Mouse (Mus musculus) yolk sac, embryonic 10.5 days (tissue): ENCODE measurements at regions not wholly inside any gene's neighbourhood (a gene's known extent, or its start where the extent isn't known, plus 50 kb on each side); places are given as distances from the start of the nearest gene placed in this dataset.
"Not testable (repeated sequence)": the region's sequence is repeated elsewhere in the genome, so short reads cannot be mapped to it uniquely, and the experiment has no call there.

Experiments used
- DNase-seq: peaks from one replicate; pipeline ENCODE4 v3.0.0-alpha.2; 2017; ENCODE audit warnings: low spot score

DNA sequence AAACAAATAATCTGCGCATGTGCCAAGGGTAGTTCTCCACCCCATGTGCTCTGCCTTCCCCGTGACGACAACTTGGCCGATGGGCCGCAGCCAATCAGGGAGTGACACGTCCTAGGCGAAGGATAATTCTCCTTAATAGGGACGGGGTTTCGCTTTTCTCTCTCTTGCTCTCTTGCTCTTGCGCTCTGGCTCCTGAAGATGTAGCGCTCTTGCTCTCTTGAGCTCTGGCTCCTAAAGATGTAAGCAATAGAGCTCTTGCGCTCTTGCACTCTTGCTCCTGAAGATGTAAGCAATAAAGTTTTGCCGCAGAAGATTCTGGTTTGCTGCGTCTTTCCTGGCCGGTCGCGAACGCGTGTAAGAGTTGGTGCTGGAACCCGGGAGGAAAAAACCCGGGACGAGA is 384.3 kb upstream of the 5730507C01Rik start:
- not testable (repeated sequence) for DNase-seq

DNA sequence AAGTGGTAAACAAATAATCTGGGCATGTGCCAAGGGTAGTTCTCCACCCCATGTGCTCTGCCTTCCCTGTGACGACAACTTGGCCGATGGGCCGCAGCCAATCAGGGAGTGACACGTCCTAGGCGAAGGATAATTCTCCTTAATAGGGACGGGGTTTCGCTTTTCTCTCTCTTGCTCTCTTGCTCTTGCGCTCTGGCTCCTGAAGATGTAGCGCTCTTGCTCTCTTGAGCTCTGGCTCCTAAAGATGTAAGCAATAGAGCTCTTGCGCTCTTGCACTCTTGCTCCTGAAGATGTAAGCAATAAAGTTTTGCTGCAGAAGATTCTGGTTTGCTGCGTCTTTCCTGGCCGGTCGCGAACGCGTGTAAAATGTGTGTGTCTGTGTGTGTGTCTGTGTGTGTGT is 381.1 kb upstream of the 5730507C01Rik start:
- not testable (repeated sequence) for DNase-seq

DNA sequence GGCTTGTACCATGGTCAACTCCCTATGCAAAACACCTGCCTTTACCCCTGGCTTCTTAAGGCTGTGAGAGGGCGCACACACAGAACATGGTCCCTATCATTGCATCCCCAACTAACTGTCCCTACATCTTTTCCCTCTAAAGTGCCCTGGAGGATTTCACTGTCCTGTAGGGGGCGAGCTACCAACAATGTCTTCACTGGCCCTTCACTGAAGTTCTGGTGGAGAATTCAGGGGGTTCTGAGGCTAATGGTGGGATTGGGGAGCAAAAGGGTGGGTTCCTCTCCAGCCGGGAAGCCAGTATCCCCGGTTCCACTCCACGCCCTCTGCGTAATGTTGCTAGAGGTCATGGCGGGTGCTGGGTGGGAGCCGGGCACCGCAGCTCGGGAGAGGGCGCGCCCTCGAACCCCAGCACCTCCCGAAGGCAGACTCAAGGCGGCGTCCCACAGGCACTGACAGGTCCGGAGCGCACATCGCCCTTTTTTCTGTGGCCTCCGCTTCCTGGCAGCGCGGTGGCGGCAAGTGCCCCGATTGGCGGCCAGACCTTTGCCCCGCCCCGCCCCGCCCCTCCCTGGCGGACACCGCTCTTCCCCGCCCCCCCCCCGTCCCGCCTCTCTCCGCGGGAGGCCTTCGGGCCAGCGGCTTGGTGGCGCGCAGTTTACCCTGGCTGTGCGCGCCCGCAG is 378.9 kb upstream of the 5730507C01Rik start:
- DNase-seq, result peak; percentile 3

DNA sequence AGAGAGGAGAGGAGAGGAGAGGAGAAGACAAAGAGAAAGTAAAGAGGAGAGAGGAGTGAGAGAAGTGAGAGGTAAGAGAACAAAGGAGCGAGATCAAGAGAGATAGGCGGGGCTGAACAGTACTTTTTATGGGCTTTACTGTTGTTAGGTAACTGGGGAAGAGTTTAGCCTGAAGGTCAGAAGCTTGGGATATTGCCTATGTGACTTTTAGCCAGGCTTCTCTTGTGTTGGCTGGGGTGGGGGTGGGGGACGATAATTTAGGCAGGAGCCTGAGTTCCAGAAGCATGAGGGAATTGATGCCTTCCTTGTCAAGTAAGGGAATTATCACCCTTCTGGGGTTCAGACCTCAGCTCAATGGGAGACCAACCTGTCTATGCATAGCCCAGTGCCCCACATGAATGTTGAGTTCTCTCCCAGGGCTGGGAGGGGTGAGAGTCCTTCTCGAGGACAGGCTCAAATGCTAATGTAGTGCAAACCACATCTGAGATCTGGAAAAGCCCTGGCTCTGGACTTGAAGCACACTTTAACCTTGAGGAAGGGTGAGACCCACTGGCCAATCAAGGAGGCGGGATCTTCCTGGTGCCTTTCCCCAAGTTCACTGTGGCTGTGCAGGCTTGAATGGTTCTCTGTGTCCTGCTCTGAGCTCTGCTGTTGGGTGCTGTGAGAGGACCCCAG is 373.8 kb upstream of the 5730507C01Rik start:
- DNase-seq, result not testable (repeated sequence)
